Mouse (Mus musculus) megakaryocyte, embryonic 14.5 days (primary cell): Measurements from ENCODE around the gene Dcun1d4.

ENCODE experiments used
- FLI1 ChIP-seq: IDR thresholded peaks from 2 replicates; pipeline ENCODE4 v1.6.1; 2012; ENCODE audit warnings: low read length, inconsistent platforms, mixed read lengths
- GATA1 ChIP-seq: IDR thresholded peaks from 3 replicates; pipeline ENCODE4 v1.6.1; 2012; ENCODE audit warnings: mixed read lengths, low read length, inconsistent platforms, borderline replicate concordance

DNA sequence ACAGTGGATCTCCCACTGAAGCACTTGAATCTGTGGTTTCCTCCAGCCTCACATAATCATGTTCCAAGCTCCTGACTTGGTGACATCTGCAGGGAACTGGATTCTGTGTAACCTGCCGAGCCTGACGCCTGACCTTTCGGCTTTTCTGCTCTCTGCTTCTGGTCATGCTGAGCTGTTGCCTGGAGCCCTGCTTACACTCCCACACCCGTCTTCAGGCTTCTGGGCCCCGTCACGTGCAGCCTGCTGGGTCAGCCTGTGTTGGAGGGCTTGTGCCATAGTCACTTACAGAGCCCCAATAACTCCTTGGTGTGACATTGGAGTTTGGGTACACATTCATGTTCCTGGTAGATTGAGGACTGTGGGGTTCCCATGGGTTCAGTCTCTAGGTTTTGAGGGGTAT lies 64.8 kb downstream of the Dcun1d4 start:
- TF ChIP-seq GATA1 (no peak), FLI1 (no peak)
